Mouse (Mus musculus) cortical plate, adult 2 months (tissue): ENCODE data around the gene Arr3.

Experiments
- CTCF ChIP-seq: fragments of 200-500 bp; IDR thresholded peaks from 2 replicates; pipeline ENCODE4 v1.5.1; 2011; ENCODE audit warnings: mild to moderate bottlenecking, control low read depth, low read length; ENCODE audit not compliant: insufficient read depth; ENCODE audit errors: extremely low read depth
- POLR2A ChIP-seq: fragments of 200-500 bp; IDR thresholded peaks from 2 replicates; pipeline ENCODE4 v1.6.1; 2011; ENCODE audit warnings: mild to moderate bottlenecking, low read length, control low read depth; ENCODE audit not compliant: insufficient read depth; ENCODE audit errors: extremely low read depth

GRCm38 (mm10) chrX:100571951-100572350, 33.3 kb upstream of the Arr3 start, which contains the start of gene Awat1:
- no peak for TF ChIP-seq POLR2A
- TF ChIP-seq CTCF = no peak
